Mouse (Mus musculus): ENCODE results near the gene Prl2c3. TPM values are rescaled to one million over a fixed set of nuclear protein-coding genes. Genes with fewer than 3 reads are reported as not detected.

Gene Prl2c3
- polyA plus RNA-seq, 1 experiment from 2014 or later, result not detected

Other genes with a start within 250 kb of the Prl2c3 start
- 8.2 and 8.5 TPM in 2 replicates for gene Ero1lb, start 234.2 kb downstream of the Prl2c3 start, polyA plus RNA-seq (2016; fragmentation: Nextera tagmentation; extraction: Ambion mirVana)
- gene Prl2c2, start 205.3 kb upstream of the Prl2c3 start, polyA plus RNA-seq (2016; fragmentation: Nextera tagmentation; extraction: Ambion mirVana), result 0.34 TPM in 1 of 2 replicates, not detected in the other